Mouse (Mus musculus) lung, embryonic 16.5 days (tissue): ENCODE measurements at regions not wholly inside any gene's neighbourhood (a gene's known extent, or its start where the extent isn't known, plus 50 kb on each side); places are given as distances from the start of the nearest gene placed in this dataset.

Source experiments
- ATAC-seq: fragments of 200-750 bp; cut with Nextera tagmentation; 2 replicates; pipeline ENCODE4 v1.8.0; 2017; ENCODE audit warnings: low read depth, mild to moderate bottlenecking, moderate library complexity
- H3K27ac ChIP-seq: fragments of 300-500 bp; sonication (generic); 2 replicates; pipeline ENCODE4 v1.5.1; 2014; ENCODE audit warnings: mild to moderate bottlenecking, control low read depth, low read length
- H3K27me3 ChIP-seq: fragments of 300-500 bp; sonication (generic); 2 replicates; pipeline ENCODE4 v1.6.1; 2014; ENCODE audit warnings: low read depth, low read length, mixed read lengths; ENCODE audit not compliant: control insufficient read depth, insufficient read depth
- H3K36me3 ChIP-seq: fragments of 300-500 bp; sonication (generic); 2 replicates; pipeline ENCODE4 v1.6.1; 2014; ENCODE audit warnings: low read length; ENCODE audit not compliant: control insufficient read depth, insufficient read depth
- H3K4me1 ChIP-seq: fragments of 300-500 bp; sonication (generic); replicated peaks from 2 replicates; pipeline ENCODE4 v1.6.1; 2014; ENCODE audit warnings: low read length, mixed read lengths; ENCODE audit not compliant: control insufficient read depth, insufficient read depth
- H3K4me2 ChIP-seq: fragments of 300-500 bp; sonication (generic); 2 replicates; pipeline ENCODE4 v1.6.1; 2014; ENCODE audit warnings: low read depth, low read length, control low read depth
- H3K4me3 ChIP-seq: fragments of 300-500 bp; sonication (generic); 2 replicates; pipeline ENCODE4 v1.5.1; 2014; ENCODE audit warnings: mild to moderate bottlenecking, low read length, control low read depth
- H3K9ac ChIP-seq: fragments of 300-500 bp; sonication (generic); 2 replicates; pipeline ENCODE4 v1.6.1; 2014; ENCODE audit warnings: low read length, control low read depth
- H3K9me3 ChIP-seq: fragments of 300-500 bp; sonication (generic); 2 replicates; pipeline ENCODE4 v1.6.1; 2016; ENCODE audit warnings: low read length; ENCODE audit not compliant: control insufficient read depth
- WGBS: fragments of 180-500 bp; shearing (Covaris S2); extraction: QIAGEN DNeasy Blood & Tissue Kit; methylation state at CpG from one replicate; pipeline ENCODE4 v1.1.7; 2014; 5-methylcytosine and 5-hydroxymethylcytosine counted together

DNA sequence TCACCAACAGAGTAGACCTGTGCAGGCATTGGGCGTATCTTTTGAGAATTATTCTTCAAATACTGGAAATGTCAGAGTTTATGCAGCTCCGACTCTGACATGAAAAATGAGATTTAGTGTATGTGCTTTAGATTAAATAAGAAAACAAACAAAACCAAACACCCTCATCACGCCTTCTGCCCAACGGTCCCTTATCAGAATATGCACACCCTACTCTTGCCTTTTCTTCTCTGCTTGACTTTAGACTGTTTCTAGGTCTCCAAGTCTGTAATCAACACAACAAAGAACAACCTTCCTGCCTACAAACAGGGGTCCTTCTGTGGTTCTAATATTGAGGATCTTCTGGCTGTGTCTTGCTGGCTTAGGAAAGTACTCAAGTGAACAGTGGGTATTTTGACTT, 153.8 kb upstream of the Kbtbd8 start:
- H3K4me3 ChIP-seq, result no peak overlapping the region
- ATAC-seq, result no peak
- no peaks in the 10 kb centered on the region for H3K9me3 ChIP-seq
- no peaks in the 10 kb centered on the region for H3K27me3 ChIP-seq
- no peaks in the 10 kb centered on the region for H3K4me1 ChIP-seq
- H3K27ac ChIP-seq, result no peak overlapping the region
- no peak overlapping the region for H3K4me2 ChIP-seq
- no peak overlapping the region for H3K9ac ChIP-seq
- no peaks in the 10 kb centered on the region for H3K36me3 ChIP-seq
- 34% methylated on average over 4 of the region's 4 CpGs for WGBS

DNA sequence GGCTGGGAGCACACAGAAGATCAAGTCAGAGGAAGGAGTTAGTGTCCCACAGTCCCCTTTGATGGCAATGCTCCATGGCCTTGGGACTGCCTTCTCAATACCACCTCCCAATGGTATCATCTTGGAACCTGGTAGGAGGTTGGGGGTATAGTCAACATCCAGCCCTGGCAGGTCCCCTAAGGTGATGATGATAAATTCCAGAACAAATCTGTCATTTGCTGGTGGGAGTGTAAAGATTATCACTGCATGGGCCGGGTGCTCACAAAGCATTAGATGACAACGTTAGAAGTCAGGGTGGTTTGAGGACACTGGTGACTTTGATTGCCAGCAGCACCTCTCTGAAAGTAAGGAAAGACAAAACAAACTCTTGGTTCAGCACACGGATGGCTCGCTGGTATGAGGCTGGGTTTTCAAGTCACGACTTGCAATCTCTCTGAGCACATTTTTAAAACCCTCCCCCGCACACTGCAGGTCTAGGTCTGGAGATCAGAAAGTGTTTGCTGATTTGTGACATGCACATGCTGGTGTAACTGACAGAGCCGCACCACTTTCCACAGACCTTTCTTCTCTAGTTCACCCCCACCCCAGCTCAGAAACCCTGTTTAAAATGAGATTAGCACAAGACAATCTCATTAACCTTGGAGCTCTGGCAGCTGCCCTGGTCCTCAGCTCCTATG, 154.5 kb upstream of the Kbtbd8 start:
- Histone ChIP-seq H3K9ac (no peak overlapping the region), H3K27me3 (no peaks in the 10 kb centered on the region), H3K4me1 (no peaks in the 10 kb centered on the region), H3K4me3 (no peak overlapping the region), H3K36me3 (no peaks in the 10 kb centered on the region), H3K27ac (no peak overlapping the region), H3K4me2 (no peak overlapping the region), H3K9me3 (no peaks in the 10 kb centered on the region)
- 16% methylated on average over 7 of the region's 7 CpGs for WGBS
- no peak for ATAC-seq

GRCm38 (mm10) chr6:94961821-94962220, 155.2 kb upstream of the Kbtbd8 start:
- 53% methylated on average over 1 of the region's 1 CpGs for WGBS

DNA sequence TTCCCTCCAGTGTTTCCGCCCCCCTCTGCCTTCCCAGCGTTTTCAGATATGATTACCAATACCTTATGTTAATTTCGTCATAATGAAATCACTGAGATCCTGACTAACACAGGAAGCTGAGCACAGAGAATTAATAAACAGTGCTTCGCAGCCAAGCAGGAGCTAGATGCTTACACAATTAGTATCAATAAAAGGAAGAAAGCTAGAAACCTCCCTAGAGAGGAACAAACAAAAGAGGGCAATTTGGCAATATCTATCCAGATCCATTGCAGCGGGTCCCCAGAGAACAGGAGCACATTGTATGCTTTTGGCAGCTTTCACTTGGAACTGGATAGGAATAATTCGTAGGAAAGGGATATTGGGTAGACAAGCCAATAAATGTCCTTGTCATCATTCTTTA, 159.1 kb upstream of the Kbtbd8 start:
- Histone ChIP-seq H3K9me3 (no peaks in the 10 kb centered on the region), H3K27me3 (no peaks in the 10 kb centered on the region), H3K36me3 (no peaks in the 10 kb centered on the region), H3K4me1 (no peaks in the 10 kb centered on the region), H3K4me3 (no peak overlapping the region), H3K9ac (no peak overlapping the region), H3K27ac (no peak overlapping the region), H3K4me2 (no peak overlapping the region)
- WGBS, result 59% methylated on average over 6 of the region's 6 CpGs
- no peak for ATAC-seq

More at GRCm38 (mm10) chr6:94961821-94962220, 155.2 kb upstream of the Kbtbd8 start:
- Histone ChIP-seq H3K9me3 (no peaks in the 10 kb centered on the region), H3K27me3 (no peaks in the 10 kb centered on the region), H3K27ac (no peak overlapping the region), H3K36me3 (no peaks in the 10 kb centered on the region), H3K4me2 (no peak overlapping the region), H3K9ac (no peak overlapping the region), H3K4me3 (no peak overlapping the region), H3K4me1 (no peaks in the 10 kb centered on the region)
- no peak for ATAC-seq

DNA sequence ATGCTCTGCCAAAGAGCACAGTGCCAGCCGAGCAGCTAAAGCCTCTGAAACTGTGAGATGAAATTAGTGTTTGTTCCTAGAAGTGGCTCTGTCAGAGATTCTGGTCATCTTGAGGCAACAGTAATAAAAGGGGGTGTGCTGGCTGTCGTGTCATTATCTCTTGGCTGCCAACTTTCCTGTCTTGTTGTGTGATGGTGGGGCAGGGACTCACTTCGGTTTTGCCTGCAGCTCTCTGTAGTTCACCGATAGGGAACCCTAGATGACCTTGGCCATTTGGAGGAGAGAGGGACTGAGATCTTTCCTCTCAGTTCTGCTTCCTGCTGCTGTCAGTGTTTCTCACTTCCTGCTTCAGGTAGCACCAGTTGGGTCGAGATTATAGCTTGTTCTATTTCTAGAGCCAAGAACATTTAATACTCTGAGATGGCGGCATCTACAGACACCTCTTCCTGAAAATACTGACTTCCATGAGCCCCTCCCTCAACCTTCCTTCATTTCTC, 159.8 kb upstream of the Kbtbd8 start:
- no peak overlapping the region for H3K27ac ChIP-seq
- no peaks in the 10 kb centered on the region for H3K4me1 ChIP-seq
- no peak overlapping the region for H3K9ac ChIP-seq
- no peak for ATAC-seq
- 64% methylated on average over 6 of the region's 6 CpGs for WGBS
- H3K27me3 ChIP-seq, result no peaks in the 10 kb centered on the region
- H3K4me3 ChIP-seq, result no peak overlapping the region
- H3K9me3 ChIP-seq, result no peaks in the 10 kb centered on the region
- no peaks in the 10 kb centered on the region for H3K36me3 ChIP-seq
- no peak overlapping the region for H3K4me2 ChIP-seq

- Histone ChIP-seq H3K27ac (no peak overlapping the region), H3K9me3 (no peaks in the 10 kb centered on the region), H3K4me1 (no peaks in the 10 kb centered on the region), H3K4me2 (no peak overlapping the region), H3K4me3 (no peak overlapping the region), H3K9ac (no peak overlapping the region), H3K36me3 (no peaks in the 10 kb centered on the region), H3K27me3 (no peaks in the 10 kb centered on the region)
- 54% methylated on average over 2 of the region's 2 CpGs for WGBS
- no peak for ATAC-seq
Measured at GRCm38 (mm10) chr6:94954580-94954979, 162.5 kb upstream of the Kbtbd8 start.

GRCm38 (mm10) chr6:94953658-94954057, 163.4 kb upstream of the Kbtbd8 start:
- Histone ChIP-seq H3K4me2 (no peak overlapping the region), H3K36me3 (no peaks in the 10 kb centered on the region), H3K4me1 (no peaks in the 10 kb centered on the region), H3K4me3 (no peak overlapping the region), H3K9me3 (no peaks in the 10 kb centered on the region), H3K27ac (no peak overlapping the region), H3K27me3 (no peaks in the 10 kb centered on the region), H3K9ac (no peak overlapping the region)
- WGBS, result 78% methylated on average over 4 of the region's 4 CpGs
- ATAC-seq, result no peak

DNA sequence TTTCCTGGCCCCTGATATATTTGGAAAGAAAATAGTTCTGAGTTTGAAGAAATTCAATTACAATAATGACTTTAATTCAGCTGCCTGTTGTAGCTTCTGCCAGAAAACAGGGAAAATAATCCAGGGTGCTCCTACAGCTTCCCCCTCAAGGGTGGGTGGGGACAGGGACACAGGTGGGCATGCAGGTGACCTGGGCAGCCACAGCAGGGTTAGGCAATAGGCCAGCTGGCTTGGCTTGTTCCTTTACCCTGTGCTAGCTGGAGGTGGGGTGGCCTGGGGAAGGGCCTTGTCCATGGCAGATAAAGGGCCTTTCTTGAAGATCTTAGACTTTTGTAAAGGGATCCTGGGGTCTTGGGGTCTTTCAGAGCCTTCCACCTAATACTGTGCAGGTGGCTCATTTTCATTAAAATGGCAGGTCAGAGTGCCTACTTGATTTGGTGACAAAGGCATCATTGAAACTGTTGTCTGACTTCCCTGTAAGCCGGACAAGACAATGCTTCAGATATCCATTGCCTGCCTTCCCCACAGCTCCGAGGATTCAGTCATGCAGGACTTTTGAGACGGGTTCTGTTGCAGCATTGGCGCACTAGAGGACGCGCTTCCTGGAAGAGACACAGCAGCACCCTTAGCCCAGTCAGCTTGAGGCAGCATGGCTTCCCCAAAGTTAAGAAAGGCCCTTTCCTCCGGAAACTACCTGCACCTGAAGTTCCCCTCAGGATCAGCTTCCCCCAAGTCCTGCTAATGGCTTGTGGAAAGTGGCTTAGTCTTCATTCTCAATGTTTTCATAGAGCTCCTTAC, 164.9 kb upstream of the Kbtbd8 start:
- no peaks in the 10 kb centered on the region for H3K36me3 ChIP-seq
- no peak overlapping the region for H3K4me3 ChIP-seq
- no peak overlapping the region for H3K27ac ChIP-seq
- no peak overlapping the region for H3K9ac ChIP-seq
- H3K9me3 ChIP-seq, result no peaks in the 10 kb centered on the region
- no peaks in the 10 kb centered on the region for H3K4me1 ChIP-seq
- 90% methylated on average over 7 of the region's 7 CpGs for WGBS
- ATAC-seq, result no peak
- H3K4me2 ChIP-seq, result no peak overlapping the region
- H3K27me3 ChIP-seq, result no peaks in the 10 kb centered on the region

GRCm38 (mm10) chr6:94950944-94951343, 166.1 kb upstream of the Kbtbd8 start:
- Histone ChIP-seq H3K4me1 (no peaks in the 10 kb centered on the region), H3K27ac (no peak overlapping the region), H3K27me3 (no peaks in the 10 kb centered on the region; the same call in 1 of the 2 replicates), H3K9me3 (no peaks in the 10 kb centered on the region), H3K4me2 (no peak overlapping the region), H3K4me3 (no peak overlapping the region), H3K36me3 (no peaks in the 10 kb centered on the region), H3K9ac (no peak overlapping the region)
- ATAC-seq, result no peak
- 81% methylated on average over 5 of the region's 5 CpGs for WGBS
